Mouse (Mus musculus) liver, embryonic 12.5 days (tissue): ENCODE results near the gene Gm3435. TPM values are rescaled to one million over a fixed set of nuclear protein-coding genes. Genes with fewer than 3 reads are reported as not detected.
"Not testable (repeated sequence)": the region's sequence is repeated elsewhere in the genome, so short reads cannot be mapped to it uniquely, and the experiment has no call there.

Experiments used
- ATAC-seq: fragments of 200-750 bp; cut with Nextera tagmentation; 2 replicates; pipeline ENCODE4 v1.8.0; 2017; ENCODE audit warnings: moderate number of reproducible peaks, mild to moderate bottlenecking, moderate library complexity
- H3K27ac ChIP-seq: fragments of 300-500 bp; sonication (generic); 2 replicates; pipeline ENCODE4 v1.5.1; 2016; ENCODE audit warnings: mild to moderate bottlenecking
- H3K27me3 ChIP-seq: fragments of 300-500 bp; sonication (generic); replicated peaks from 2 replicates; pipeline ENCODE4 v1.6.1; 2016; ENCODE audit warnings: mild to moderate bottlenecking, moderate library complexity
- H3K36me3 ChIP-seq: fragments of 300-500 bp; sonication (generic); 2 replicates; pipeline ENCODE4 v1.6.1; 2016; ENCODE audit warnings: mild to moderate bottlenecking, moderate library complexity
- H3K4me1 ChIP-seq: fragments of 300-500 bp; sonication (generic); 2 replicates; pipeline ENCODE4 v1.6.1; 2016
- H3K4me2 ChIP-seq: fragments of 300-500 bp; sonication (generic); 2 replicates; pipeline ENCODE4 v1.6.1; 2016; ENCODE audit warnings: mild to moderate bottlenecking, moderate library complexity
- H3K4me3 ChIP-seq: fragments of 300-500 bp; sonication (generic); 2 replicates; pipeline ENCODE4 v1.5.1; 2016; ENCODE audit warnings: mild to moderate bottlenecking, moderate library complexity
- H3K9ac ChIP-seq: fragments of 300-500 bp; sonication (generic); 2 replicates; pipeline ENCODE4 v1.6.1; 2016; ENCODE audit warnings: mild to moderate bottlenecking, moderate library complexity
- H3K9me3 ChIP-seq: fragments of 300-500 bp; sonication (generic); replicated peaks from 2 replicates; pipeline ENCODE4 v1.6.1; 2016; ENCODE audit warnings: mild to moderate bottlenecking, moderate library complexity
- WGBS: fragments of 180-500 bp; shearing (Covaris S2); methylation state at CpG from one replicate; pipeline ENCODE4 v1.1.7; 2016; ENCODE audit not compliant: insufficient replicate concordance; 5-methylcytosine and 5-hydroxymethylcytosine counted together
- polyA plus RNA-seq: library from polyadenylated mRNA; unstranded; fragments of >200 nt; fragmentation: Nextera tagmentation; extraction: Ambion mirVana; gene quantifications from 2 replicates; pipeline ENCODE4 v1.2.1, GENCODE M21; 2016

Gm3435 gene
- polyA plus RNA-seq, 1 experiment from 2014 or later = 4.9 TPM

GRCm38 (mm10) chr17:15053183-15053828 is 43.3 kb downstream of the Gm3435 start:
- H3K27me3 ChIP-seq, H3K9me3 ChIP-seq, H3K27ac ChIP-seq, H3K4me2 ChIP-seq, H3K4me1 ChIP-seq, H3K9ac ChIP-seq, H3K4me3 ChIP-seq: not testable (repeated sequence)
- WGBS = 95% methylated on average over 6 of the region's 8 CpGs
- ATAC-seq = 0 out of 2 replicates have a peak, but pooled peaks have one; percentile 24
- peaks cover 31% of the 10 kb centered on the region for H3K36me3 ChIP-seq

- H3K27me3 ChIP-seq, ATAC-seq: not testable (repeated sequence)
- 86% methylated on average over 11 of the region's 13 CpGs for WGBS
These were observed 43.8 kb downstream of the Gm3435 start for GRCm38 (mm10) chr17:15053829-15054200.

DNA sequence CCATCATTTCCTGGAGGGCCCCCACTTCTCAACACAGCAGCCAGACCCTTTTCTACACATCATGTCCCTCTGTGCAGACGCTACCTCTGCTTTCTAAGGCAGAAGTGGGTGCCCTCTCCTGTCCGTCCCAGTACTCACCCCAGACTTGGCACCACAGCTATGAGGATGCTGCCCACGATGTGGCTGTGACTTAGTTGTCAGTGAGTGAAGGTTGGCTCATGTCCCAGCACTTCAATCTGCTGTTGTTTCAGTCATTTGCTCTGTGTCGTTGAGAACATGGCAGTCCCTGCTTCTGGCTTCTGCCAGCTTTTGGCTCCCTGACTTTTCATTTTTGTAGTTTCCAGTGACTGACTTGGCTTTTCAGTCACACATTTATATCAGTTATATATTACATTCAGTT is 45.9 kb downstream of the Gm3435 start:
- Histone ChIP-seq H3K4me1 (peaks cover 9% of the 10 kb centered on the region; the same call in 1 of the 2 replicates), H3K4me3 (no peak overlapping the region), H3K9me3 (no peaks in the 10 kb centered on the region), H3K4me2 (no peak overlapping the region), H3K36me3 (peaks cover 57% of the 10 kb centered on the region), H3K9ac (no peak overlapping the region), H3K27ac (no peak overlapping the region), H3K27me3 (no peaks in the 10 kb centered on the region)
- 73% methylated on average over 4 of the region's 4 CpGs for WGBS
- ATAC-seq = no peak

More at GRCm38 (mm10) chr17:15053829-15054200, 43.8 kb downstream of the Gm3435 start:
- not testable (repeated sequence) for H3K9me3 ChIP-seq, H3K4me2 ChIP-seq, H3K27ac ChIP-seq, H3K9ac ChIP-seq, H3K4me1 ChIP-seq, H3K4me3 ChIP-seq
- H3K36me3 ChIP-seq = peaks cover 36% of the 10 kb centered on the region

DNA sequence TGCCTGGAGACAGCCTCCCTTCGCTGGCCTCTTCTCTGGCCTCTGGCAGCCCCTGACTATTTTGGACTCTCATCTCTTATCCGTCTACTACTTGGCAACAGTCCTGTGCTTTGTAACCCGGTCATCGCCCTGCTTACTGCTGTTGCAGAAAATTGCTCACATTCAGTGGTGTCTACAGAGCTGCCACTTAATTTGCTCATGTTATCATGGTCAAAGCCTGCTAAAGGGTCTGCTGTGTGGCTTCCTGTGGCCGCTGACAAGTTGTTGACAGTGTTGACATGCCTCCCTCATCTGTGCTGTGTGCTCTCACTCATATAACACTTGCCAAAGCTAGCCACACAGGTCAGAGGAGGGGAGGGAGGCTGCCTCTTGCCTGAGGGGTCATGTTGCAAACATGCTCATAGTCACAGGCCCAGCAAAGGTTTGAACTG is 48.2 kb downstream of the Gm3435 start:
- no peak overlapping the region for H3K9ac ChIP-seq
- WGBS = 68% methylated on average over 5 of the region's 5 CpGs
- H3K27me3 ChIP-seq = no peaks in the 10 kb centered on the region
- no peak overlapping the region for H3K4me3 ChIP-seq
- H3K4me2 ChIP-seq = no peak overlapping the region
- peaks cover 9% of the 10 kb centered on the region; the same call in 1 of the 2 replicates for H3K4me1 ChIP-seq
- ATAC-seq = 0 out of 2 replicates have a peak, but pooled peaks have one; percentile 14
- H3K36me3 ChIP-seq = peaks cover 78% of the 10 kb centered on the region
- H3K9me3 ChIP-seq = no peaks in the 10 kb centered on the region
- no peak overlapping the region for H3K27ac ChIP-seq

GRCm38 (mm10) chr17:15059646-15060045 is 49.7 kb downstream of the Gm3435 start:
- Histone ChIP-seq H3K9ac (no peak overlapping the region), H3K27ac (no peak overlapping the region), H3K4me2 (no peak overlapping the region), H3K36me3 (peaks cover 81% of the 10 kb centered on the region), H3K27me3 (no peaks in the 10 kb centered on the region), H3K4me1 (peaks cover 9% of the 10 kb centered on the region; the same call in 1 of the 2 replicates), H3K4me3 (no peak overlapping the region), H3K9me3 (no peaks in the 10 kb centered on the region)
- WGBS = 86% methylated on average over 14 of the region's 14 CpGs
- no peak for ATAC-seq

GRCm38 (mm10) chr17:15060356-15060755 is 50.4 kb downstream of the Gm3435 start:
- ATAC-seq = no peak
- Histone ChIP-seq H3K4me3 (no peak overlapping the region), H3K4me2 (no peak overlapping the region), H3K9me3 (no peaks in the 10 kb centered on the region), H3K4me1 (peaks cover 9% of the 10 kb centered on the region; the same call in 1 of the 2 replicates), H3K27ac (no peak overlapping the region), H3K36me3 (peaks cover 75% of the 10 kb centered on the region), H3K9ac (no peak overlapping the region), H3K27me3 (no peaks in the 10 kb centered on the region)
- WGBS = 86% methylated on average over 6 of the region's 6 CpGs

DNA sequence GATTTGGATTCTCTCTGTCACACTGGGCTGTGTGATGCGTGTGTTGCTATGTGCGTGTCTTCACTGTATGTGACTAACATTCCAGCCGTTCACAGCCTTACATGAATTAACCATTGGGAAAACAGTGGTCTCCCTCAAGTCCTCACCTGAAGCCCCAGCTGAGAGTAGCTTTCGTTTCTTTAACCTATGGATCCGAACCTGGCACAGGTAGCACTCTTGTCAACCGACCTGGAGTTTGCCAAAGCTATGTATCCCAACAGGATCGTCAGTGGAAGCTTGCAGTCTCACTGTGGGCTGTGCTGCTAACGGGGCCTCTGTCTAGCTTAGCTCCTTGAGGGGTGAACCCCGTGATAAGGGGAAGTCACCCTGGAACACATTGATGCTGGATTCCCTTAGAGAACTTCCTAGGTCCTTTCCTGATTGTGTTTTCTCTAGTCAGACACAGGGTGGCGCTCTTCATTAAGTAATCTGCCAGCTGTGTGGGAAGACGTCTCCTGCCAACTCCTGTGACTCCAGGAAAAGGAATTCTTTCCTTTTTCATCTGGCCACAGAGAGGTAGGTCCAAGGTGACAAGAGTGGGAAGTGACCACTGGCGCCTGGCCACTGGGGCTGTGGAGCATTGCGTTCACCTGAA is 55.5 kb downstream of the Gm3435 start:
- H3K36me3 ChIP-seq = peaks cover 29% of the 10 kb centered on the region
- no peak overlapping the region for H3K9ac ChIP-seq
- H3K4me1 ChIP-seq = peaks cover 12% of the 10 kb centered on the region; the same call in 1 of the 2 replicates
- H3K4me2 ChIP-seq = no peak overlapping the region
- H3K4me3 ChIP-seq = no peak overlapping the region
- ATAC-seq = no peak
- WGBS = 44% methylated on average over 13 of the region's 13 CpGs
- no peak overlapping the region for H3K27ac ChIP-seq
- no peaks in the 10 kb centered on the region for H3K9me3 ChIP-seq
- H3K27me3 ChIP-seq = no peaks in the 10 kb centered on the region

- Histone ChIP-seq H3K9me3 (no peaks in the 10 kb centered on the region), H3K4me2 (no peak overlapping the region), H3K27ac (no peak overlapping the region), H3K36me3 (peaks cover 24% of the 10 kb centered on the region), H3K4me3 (no peak overlapping the region), H3K9ac (no peak overlapping the region), H3K27me3 (no peaks in the 10 kb centered on the region), H3K4me1 (peaks cover 12% of the 10 kb centered on the region; the same call in 1 of the 2 replicates)
- WGBS = 53% methylated on average over 6 of the region's 6 CpGs
- ATAC-seq = no peak
These were observed 56.1 kb downstream of the Gm3435 start for GRCm38 (mm10) chr17:15066066-15066465.

DNA sequence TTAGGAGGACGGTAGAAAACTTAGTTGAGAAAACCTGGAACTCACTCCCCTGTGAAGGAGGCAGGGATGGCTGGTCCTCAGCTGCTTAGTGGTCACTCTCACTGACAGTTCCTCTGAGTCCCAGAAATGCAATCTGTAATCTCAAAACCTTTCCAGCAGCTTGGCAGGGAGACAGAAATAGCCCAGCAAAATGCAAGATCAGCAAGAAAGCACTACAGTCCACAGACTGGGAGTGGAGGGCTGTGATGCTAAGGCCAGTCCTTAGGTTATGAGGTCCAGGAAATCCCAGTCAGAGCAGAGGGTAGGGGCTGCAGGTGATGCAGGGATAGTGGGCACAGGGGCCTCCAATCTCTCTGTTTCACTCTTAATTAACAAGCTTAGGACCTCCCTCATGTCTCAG is 56.9 kb downstream of the Gm3435 start:
- Histone ChIP-seq H3K4me2 (no peak overlapping the region), H3K9ac (no peak overlapping the region), H3K27ac (no peak overlapping the region), H3K9me3 (no peaks in the 10 kb centered on the region), H3K4me3 (no peak overlapping the region), H3K4me1 (peaks cover 12% of the 10 kb centered on the region; the same call in 1 of the 2 replicates), H3K27me3 (no peaks in the 10 kb centered on the region), H3K36me3 (peaks cover 16% of the 10 kb centered on the region)
- 67% methylated on average over 1 of the region's 1 CpGs for WGBS
- ATAC-seq = no peak

GRCm38 (mm10) chr17:15068040-15068792 is 58.2 kb downstream of the Gm3435 start:
- Histone ChIP-seq H3K4me2 (no peak overlapping the region), H3K36me3 (peaks cover 3% of the 10 kb centered on the region), H3K27me3 (no peaks in the 10 kb centered on the region), H3K4me3 (no peak overlapping the region), H3K27ac (no peak overlapping the region), H3K9ac (no peak overlapping the region), H3K4me1 (peaks cover 12% of the 10 kb centered on the region; the same call in 1 of the 2 replicates), H3K9me3 (no peaks in the 10 kb centered on the region)
- 34% methylated on average over 8 of the region's 8 CpGs for WGBS
- ATAC-seq = peak; percentile 36; the same call in 1 of the 2 replicates

DNA sequence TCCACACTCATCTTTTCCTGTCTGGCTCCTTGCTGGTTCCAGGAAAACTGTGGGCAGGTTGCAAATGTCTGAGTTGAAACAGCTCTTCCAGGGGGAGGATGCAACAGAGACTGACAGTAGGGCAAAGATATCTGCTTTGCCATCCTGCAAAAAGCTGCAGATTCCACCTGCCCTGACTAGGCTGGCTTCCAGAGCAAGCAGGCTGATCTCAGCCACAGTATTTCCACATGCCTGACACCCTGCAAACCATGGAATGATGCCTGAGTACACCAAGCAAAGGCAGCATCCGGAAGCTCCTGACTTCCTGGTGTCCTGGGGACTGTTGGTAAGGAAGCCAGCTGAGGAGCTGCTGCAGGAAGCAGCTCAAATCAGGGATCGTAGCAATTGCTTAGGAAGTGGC is 59.1 kb downstream of the Gm3435 start:
- no peak overlapping the region for H3K9ac ChIP-seq
- H3K36me3 ChIP-seq = no peaks in the 10 kb centered on the region
- no peak overlapping the region for H3K27ac ChIP-seq
- no peak for ATAC-seq
- H3K4me2 ChIP-seq = no peak overlapping the region
- no peaks in the 10 kb centered on the region for H3K9me3 ChIP-seq
- H3K4me3 ChIP-seq = no peak overlapping the region
- H3K27me3 ChIP-seq = no peaks in the 10 kb centered on the region
- H3K4me1 ChIP-seq = peaks cover 12% of the 10 kb centered on the region; the same call in 1 of the 2 replicates
- 32% methylated on average over 2 of the region's 2 CpGs for WGBS
